Mouse (Mus musculus): ENCODE measurements around the gene Stfa3.

GRCm38 (mm10) chr16:36502286-36502685 lies 47.1 kb upstream of the Stfa3 start:
- TF ChIP-seq CTCF (conservative IDR thresholded peaks at IDR 0.05 in 1 of 2, IDR thresholded peaks at IDR 0.05 in 1 of 2; ENCODE audit: low read depth in 2 of 2, low read length in 2 of 2), result no peak
- no peak for TF ChIP-seq KAT2A (IDR thresholded peaks at IDR 0.05; ENCODE audit: insufficient replicate concordance, low read length)
- TF ChIP-seq E2F4 (IDR thresholded peaks at IDR 0.05; ENCODE audit: insufficient replicate concordance, low read depth, low read length), result no peak
- no peak for TF ChIP-seq POLR2A (IDR thresholded peaks at IDR 0.05; ENCODE audit: low read depth, low read length)
- TF ChIP-seq ELF1 (IDR thresholded peaks at IDR 0.05; ENCODE audit: low read depth, low read length), result no peak
- TF ChIP-seq ZMIZ1 (IDR thresholded peaks at IDR 0.05; ENCODE audit: low read depth, low read length), result no peak
- TF ChIP-seq USF1 (IDR thresholded peaks at IDR 0.05; ENCODE audit: low read depth, low read length), result no peak
- TF ChIP-seq JUND (conservative IDR thresholded peaks at IDR 0.05; ENCODE audit: low read depth, low read length), result no peak
- no peak for TF ChIP-seq HCFC1 (IDR thresholded peaks at IDR 0.05; ENCODE audit: low read depth, low read length)
- no peak for TF ChIP-seq EP300 (IDR thresholded peaks at IDR 0.05; ENCODE audit: low read length)
- no peak for TF ChIP-seq POLR2AphosphoS2 (IDR thresholded peaks at IDR 0.05; ENCODE audit: low read depth, low read length)
- no peak for TF ChIP-seq ZNF384 (IDR thresholded peaks at IDR 0.05; ENCODE audit: low read depth, low read length)
